Mouse (Mus musculus) thymus, adult 2 months (tissue): ENCODE data around the gene Cyth1. TPM values are rescaled to one million over a fixed set of nuclear protein-coding genes. Genes with fewer than 3 reads are reported as not detected.

ENCODE experiments used
- DNase-seq: peaks from one replicate; pipeline ENCODE4 v3.0.0; 2021
- H3K27ac ChIP-seq: fragments of 200-500 bp; 2 replicates; pipeline ENCODE4 v1.5.1; 2012; ENCODE audit warnings: low read length, control low read depth; ENCODE audit not compliant: control insufficient read depth, insufficient read depth
- H3K27me3 ChIP-seq: fragments of 200-500 bp; 2 replicates; pipeline ENCODE4 v1.6.1; 2012; ENCODE audit warnings: mild to moderate bottlenecking, low read length, moderate library complexity, mixed read lengths; ENCODE audit not compliant: control insufficient read depth, insufficient read depth
- H3K36me3 ChIP-seq: fragments of 200-500 bp; 2 replicates; pipeline ENCODE4 v1.6.1; 2012; ENCODE audit warnings: mild to moderate bottlenecking, low read length, moderate library complexity; ENCODE audit not compliant: control insufficient read depth, insufficient read depth
- H3K4me1 ChIP-seq: fragments of 200-500 bp; replicated peaks from 2 replicates; pipeline ENCODE4 v1.6.1; 2012; ENCODE audit warnings: low read length; ENCODE audit not compliant: control insufficient read depth, insufficient read depth
- H3K4me3 ChIP-seq: fragments of 200-500 bp; 2 replicates; pipeline ENCODE4 v1.5.1; 2012; ENCODE audit warnings: mild to moderate bottlenecking, low read length, control low read depth, moderate library complexity; ENCODE audit not compliant: control insufficient read depth, insufficient read depth
- CTCF ChIP-seq: fragments of 200-500 bp; IDR thresholded peaks from 2 replicates; pipeline ENCODE4 v1.5.1; 2012; ENCODE audit warnings: mild to moderate bottlenecking, control low read depth, low read length, moderate library complexity, borderline replicate concordance; ENCODE audit not compliant: control insufficient read depth, poor library complexity, insufficient read depth; ENCODE audit errors: extremely low read depth
- POLR2A ChIP-seq: fragments of 200-500 bp; IDR thresholded peaks from 2 replicates; pipeline ENCODE4 v1.6.1; 2012; ENCODE audit warnings: mild to moderate bottlenecking, low read length, control low read depth, moderate library complexity; ENCODE audit not compliant: control insufficient read depth, poor library complexity, insufficient read depth; ENCODE audit errors: extremely low read depth
- WGBS: fragments of 180-500 bp; shearing (Covaris S2); methylation state at CpG from one replicate; pipeline ENCODE4 v1.1.7; 2018; 5-methylcytosine and 5-hydroxymethylcytosine counted together
- polyA plus RNA-seq: library from polyadenylated mRNA; depleted of rRNA; stranded (reverse); fragments of >200 nt; gene quantifications from 2 replicates; pipeline ENCODE4 v1.2.3, GENCODE M21; 2012; rRNA removed

Gene Cyth1
- polyA plus RNA-seq, 1 experiment, result 66.7 TPM

DNA sequence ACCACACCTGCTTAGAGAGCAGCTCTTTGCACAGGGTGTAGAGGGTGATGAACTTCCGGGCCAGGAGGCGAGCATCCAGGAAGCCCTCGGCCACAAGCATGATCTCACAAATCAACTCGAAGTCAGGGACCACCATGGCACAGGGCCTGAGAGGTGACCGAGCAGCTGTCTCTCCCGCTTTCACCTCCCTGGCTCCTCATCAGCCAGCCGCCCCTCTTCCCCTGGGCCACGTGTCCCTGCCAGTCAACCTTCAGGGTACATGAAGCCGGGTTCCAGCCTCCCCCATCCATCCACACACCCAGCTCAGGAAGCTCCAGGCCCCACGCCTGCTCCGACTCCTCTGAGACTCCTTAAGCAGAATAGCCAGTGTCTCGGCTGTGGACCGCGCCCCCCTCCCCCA is 166.1 kb downstream of the Cyth1 start:
- H3K36me3 ChIP-seq, result no peaks in the 10 kb centered on the region
- TF ChIP-seq POLR2A, result no peak
- TF ChIP-seq CTCF, result no peak
- no peak for DNase-seq
- H3K27ac ChIP-seq, result no peak overlapping the region
- no peak overlapping the region for H3K4me3 ChIP-seq
- peaks cover 51% of the 10 kb centered on the region for H3K4me1 ChIP-seq
- 89% methylated on average over 14 of the region's 14 CpGs for WGBS
- no peaks in the 10 kb centered on the region for H3K27me3 ChIP-seq

Other genes with a start within 250 kb of the Cyth1 start
- 1.8 and 2.3 TPM in 2 replicates for gene Dnah17, start 118.0 kb downstream of the Cyth1 start, polyA plus RNA-seq
- 28.8 and 34.6 TPM in 2 replicates for gene Usp36, start 41.7 kb upstream of the Cyth1 start, polyA plus RNA-seq
- gene Cep295nl, start 93.9 kb upstream of the Cyth1 start, polyA plus RNA-seq, result 0.26 and 0.32 TPM in 2 replicates
- 72.6 and 78.8 TPM in 2 replicates for gene Timp2, start 107.1 kb upstream of the Cyth1 start, polyA plus RNA-seq
- gene Lgals3bp, start 153.5 kb upstream of the Cyth1 start, polyA plus RNA-seq, result 450 and 565 TPM in 2 replicates
- 100 and 105 TPM in 2 replicates for gene Cant1, start 170.5 kb upstream of the Cyth1 start, polyA plus RNA-seq
- gene C1qtnf1, start 179.6 kb upstream of the Cyth1 start, polyA plus RNA-seq, result 8.4 and 10.6 TPM in 2 replicates
- 56.5 and 58.1 TPM in 2 replicates for gene Engase, start 228.2 kb upstream of the Cyth1 start, polyA plus RNA-seq